Mouse (Mus musculus): ENCODE measurements at regions not wholly inside any gene's neighbourhood (a gene's known extent, or its start where the extent isn't known, plus 50 kb on each side); places are given as distances from the start of the nearest gene placed in this dataset.

GRCm38 (mm10) chr5:54741440-54741839 lies 743.1 kb downstream of the Stim2 start:
- DNase-seq (ENCODE audit: low read depth, low spot score) = no peak

- no peak for DNase-seq (ENCODE audit: low read depth, low spot score)
Observed at GRCm38 (mm10) chr5:54746973-54747372, 748.7 kb downstream of the Stim2 start.

GRCm38 (mm10) chr5:54753372-54753771 lies 755.1 kb downstream of the Stim2 start:
- DNase-seq (ENCODE audit: low read depth, low spot score) = no peak

- DNase-seq (ENCODE audit: low read depth, low spot score) = no peak
Observed at GRCm38 (mm10) chr5:54759657-54760056, 761.4 kb downstream of the Stim2 start.

- DNase-seq (ENCODE audit: low read depth, low spot score) = peak; percentile 2
Observed at GRCm38 (mm10) chr5:54763019-54763418, 764.7 kb downstream of the Stim2 start.

GRCm38 (mm10) chr5:54796953-54797450 lies 798.7 kb downstream of the Stim2 start:
- peak; percentile 61 for DNase-seq (ENCODE audit: low read depth, low spot score)

- DNase-seq (ENCODE audit: low read depth, low spot score) = no peak
Observed at GRCm38 (mm10) chr5:54827076-54827475, 828.8 kb downstream of the Stim2 start.
